Mouse (Mus musculus) E14TG2a.4 (cell line): ENCODE measurements around the gene Ldha.

Experiments used
- CTCF ChIP-seq: conservative IDR thresholded peaks from 2 replicates; pipeline ENCODE4 v1.5.1; 2014; ENCODE audit warnings: low read length
- NANOG ChIP-seq: IDR thresholded peaks from 2 replicates; pipeline ENCODE4 v1.6.1; 2014; ENCODE audit warnings: borderline replicate concordance, low read length, mixed read lengths
- POU5F1 ChIP-seq: IDR thresholded peaks from 2 replicates; pipeline ENCODE4 v1.6.1; 2014; ENCODE audit warnings: low read length, borderline replicate concordance

DNA sequence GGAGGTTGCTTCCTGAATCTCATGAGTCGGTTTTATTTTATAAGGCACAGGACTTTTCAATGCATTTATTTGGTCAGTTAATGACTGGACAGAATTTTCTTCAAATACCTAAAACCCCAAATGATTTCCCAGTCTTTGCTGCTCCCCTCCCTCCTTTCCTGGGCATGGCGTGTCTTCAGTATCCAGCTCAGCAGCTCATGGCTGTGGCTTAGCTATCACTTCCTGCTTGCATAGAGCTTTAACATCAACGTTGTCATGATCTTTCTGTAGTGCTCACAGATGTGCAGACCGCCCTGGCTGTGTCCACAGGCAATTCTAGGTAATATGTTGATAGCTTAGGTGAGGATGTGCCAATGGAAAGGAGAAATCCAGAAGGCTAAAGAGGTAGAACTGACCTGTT, 30.7 kb downstream of the Ldha start:
- TF ChIP-seq CTCF: no peak
- no peak for TF ChIP-seq NANOG
- TF ChIP-seq POU5F1: no peak
